Mouse (Mus musculus) G1E (cell line): ENCODE data around the gene Sptbn4. TPM values are rescaled to one million over a fixed set of nuclear protein-coding genes. Genes with fewer than 3 reads are reported as not detected.
A peak's percentile ranks its signal among the peaks of the same experiment; 100 is the strongest.

ENCODE experiments used
- ATAC-seq: 2 replicates; pipeline ENCODE4 v1.8.0; 2016; ENCODE audit warnings: mild to moderate bottlenecking; ENCODE audit not compliant: insufficient number of reproducible peaks, poor library complexity, low FRiP score, severe bottlenecking; ENCODE audit errors: extremely low read depth
- DNase-seq: peaks from one replicate; pipeline ENCODE4 v3.0.0; 2012; ENCODE audit warnings: low spot score
- H3K27me3 ChIP-seq: 2 replicates; pipeline ENCODE4 v1.6.1; 2012; ENCODE audit warnings: mild to moderate bottlenecking, low read length, inconsistent platforms; ENCODE audit not compliant: insufficient read depth
- H3K36me3 ChIP-seq: replicated peaks from 2 replicates; pipeline ENCODE3; 2012; ENCODE audit warnings: mild to moderate bottlenecking, inconsistent platforms
- H3K4me1 ChIP-seq: 2 replicates; pipeline ENCODE4 v1.6.1; 2012; ENCODE audit warnings: low read depth, low read length, inconsistent platforms, mixed read lengths; ENCODE audit not compliant: insufficient read depth
- H3K4me3 ChIP-seq: 2 replicates; pipeline ENCODE4 v1.5.1; 2012; ENCODE audit warnings: low read depth, mild to moderate bottlenecking, inconsistent platforms, low read length, moderate library complexity, mixed read lengths
- H3K9me3 ChIP-seq: replicated peaks from 2 replicates; pipeline ENCODE4 v1.6.1; 2012; ENCODE audit warnings: inconsistent platforms
- CTCF ChIP-seq: IDR thresholded peaks from 2 replicates; pipeline ENCODE4 v1.5.1; 2012; ENCODE audit warnings: low read depth, low read length, inconsistent platforms, mixed read lengths
- GATA1 ChIP-seq: IDR thresholded peaks from 2 replicates; pipeline ENCODE4 v1.6.1; 2012; ENCODE audit warnings: borderline replicate concordance, low read length, inconsistent platforms, mixed read lengths
- GATA2 ChIP-seq: IDR thresholded peaks from 2 replicates; pipeline ENCODE4 v1.6.1; 2012; ENCODE audit warnings: low read depth, low read length, inconsistent platforms, borderline replicate concordance
- POLR2AphosphoS5 ChIP-seq: IDR thresholded peaks from 2 replicates; pipeline ENCODE4 v1.6.1; 2012; ENCODE audit warnings: low read depth, low read length, inconsistent platforms; ENCODE audit not compliant: insufficient replicate concordance
- TAL1 ChIP-seq: conservative IDR thresholded peaks from 2 replicates; pipeline ENCODE4 v1.6.1; 2012; ENCODE audit warnings: low read depth, low read length, inconsistent platforms, mixed read lengths
- polyA plus RNA-seq: library from polyadenylated mRNA; stranded (reverse); fragments of >175 nt; gene quantifications from 2 replicates; pipeline ENCODE4 v1.2.3, GENCODE M21; 2012
- total RNA-seq, 2 experiments: library from RNA; stranded (forward) in 1 of 2; stranded (reverse) in 1 of 2; fragments of 200-1000 nt in 1 of 2; fragments of >200 nt in 1 of 2; fragmentation: Nextera tagmentation in 1 of 2; gene quantifications; 2 replicates each; pipeline ENCODE4 v1.2.3; 2014 to 2017

The Sptbn4 gene
- total and polyA plus RNA-seq, 3 experiments = 0.91 to 2.9 (median 1.2) TPM

- peaks cover 68% of the 10 kb centered on the region for H3K4me1 ChIP-seq
- H3K4me3 ChIP-seq = peak overlapping the region; percentile 91; the same call in 1 of the 2 replicates
- ATAC-seq (no peak), DNase-seq (no peak)
- no peaks in the 10 kb centered on the region for H3K9me3 ChIP-seq
- TF ChIP-seq CTCF = no peak
- no peaks in the 10 kb centered on the region for H3K27me3 ChIP-seq
- H3K36me3 ChIP-seq = peaks cover 39% of the 10 kb centered on the region
These were observed 28.1 kb upstream of the Sptbn4 start for GRCm38 (mm10) chr7:27475596-27475995.

GRCm38 (mm10) chr7:27474490-27474954 lies 27.0 kb upstream of the Sptbn4 start:
- Histone ChIP-seq H3K9me3 (no peaks in the 10 kb centered on the region), H3K27me3 (no peaks in the 10 kb centered on the region), H3K36me3 (peaks cover 35% of the 10 kb centered on the region), H3K4me3 (peak overlapping the region; percentile 91), H3K4me1 (peaks cover 59% of the 10 kb centered on the region)
- ATAC-seq (peak; percentile 82), DNase-seq (peak; percentile 85)
- TF ChIP-seq GATA1 (no peak), POLR2AphosphoS5 (no peak), GATA2 (no peak), CTCF (0 out of 2 replicates have a peak, but pooled peaks have one; percentile 6), TAL1 (no peak)

- H3K4me1 ChIP-seq = peaks cover 53% of the 10 kb centered on the region
- peak overlapping the region; percentile 91 for H3K4me3 ChIP-seq
- ATAC-seq = no peak
- H3K36me3 ChIP-seq = peaks cover 33% of the 10 kb centered on the region
- TF ChIP-seq GATA1 (no peak), CTCF (no peak), GATA2 (no peak), POLR2AphosphoS5 (no peak), TAL1 (no peak)
- H3K27me3 ChIP-seq = no peaks in the 10 kb centered on the region
- no peak for DNase-seq
- no peaks in the 10 kb centered on the region for H3K9me3 ChIP-seq
These were observed 26.5 kb upstream of the Sptbn4 start for GRCm38 (mm10) chr7:27473835-27474489.

- peak; percentile 74 for ATAC-seq
- peak within 1 kb of the TSS; percentile 91 for H3K4me3 ChIP-seq
- no peaks in the 10 kb centered on the region for H3K27me3 ChIP-seq
- DNase-seq = peak; percentile 98
- peaks cover 49% of the 10 kb centered on the region for H3K4me1 ChIP-seq
- H3K36me3 ChIP-seq = peaks cover 33% of the 10 kb centered on the region
- H3K9me3 ChIP-seq = no peaks in the 10 kb centered on the region
- TF ChIP-seq GATA2 = no peak
- no peak for TF ChIP-seq POLR2AphosphoS5
- TF ChIP-seq CTCF = no peak
- TF ChIP-seq TAL1 = no peak
- TF ChIP-seq GATA1 = no peak
These were observed 25.8 kb upstream of the Sptbn4 start, which contains the start of gene Sertad3 for GRCm38 (mm10) chr7:27473156-27473834. TSS of gene Sertad3 (plus strand) at chr7:27473768.

- H3K4me1 ChIP-seq = peaks cover 44% of the 10 kb centered on the region
- no peaks in the 10 kb centered on the region for H3K9me3 ChIP-seq
- H3K4me3 ChIP-seq = peak overlapping the region; percentile 91
- TF ChIP-seq CTCF (no peak), POLR2AphosphoS5 (no peak), GATA2 (no peak)
- peaks cover 33% of the 10 kb centered on the region for H3K36me3 ChIP-seq
- no peaks in the 10 kb centered on the region for H3K27me3 ChIP-seq
- ATAC-seq = no peak
- no peak for DNase-seq
These were observed 25.1 kb upstream of the Sptbn4 start for GRCm38 (mm10) chr7:27472596-27472995.

- H3K27me3 ChIP-seq = no peaks in the 10 kb centered on the region
- TF ChIP-seq CTCF (no peak), GATA2 (no peak), GATA1 (no peak), POLR2AphosphoS5 (no peak), TAL1 (no peak)
- H3K36me3 ChIP-seq = peaks cover 31% of the 10 kb centered on the region
- peaks cover 41% of the 10 kb centered on the region for H3K4me1 ChIP-seq
- H3K9me3 ChIP-seq = no peaks in the 10 kb centered on the region
- no peak overlapping the region; the same call in 1 of the 2 replicates for H3K4me3 ChIP-seq
- DNase-seq (no peak), ATAC-seq (no peak)
These were observed 24.1 kb upstream of the Sptbn4 start for GRCm38 (mm10) chr7:27471390-27472120.
